Mouse (Mus musculus) thymus, postnatal 0 days (tissue): ENCODE results near the gene Mef2a. TPM values are rescaled to one million over a fixed set of nuclear protein-coding genes. Genes with fewer than 3 reads are reported as not detected.

Experiments
- DNase-seq: peaks from one replicate; pipeline ENCODE4 v3.0.0-alpha.2; 2015; ENCODE audit warnings: low spot score
- polyA plus RNA-seq: library from polyadenylated mRNA; unstranded; fragments of >200 nt; fragmentation: Nextera tagmentation; extraction: Ambion mirVana; gene quantifications from 2 replicates; pipeline ENCODE4 v1.2.1, GENCODE M21; 2015

The Mef2a gene
- polyA plus RNA-seq = 62.3 and 64.9 TPM in 2 replicates

- peak; percentile 95 for DNase-seq
These were observed at the start of gene Mef2a for GRCm38 (mm10) chr7:67372729-67373583. Gene Mef2a, minus strand, starts transcription at chr7:67372858.

GRCm38 (mm10) chr7:67421476-67422186 lies 49.0 kb upstream of the Mef2a start:
- DNase-seq = peak; percentile 83

- peak; percentile 90 for DNase-seq
These were observed 48.4 kb upstream of the Mef2a start for GRCm38 (mm10) chr7:67421088-67421475.

- DNase-seq = peak; percentile 72
These were observed 47.1 kb upstream of the Mef2a start for GRCm38 (mm10) chr7:67419591-67420314.

- DNase-seq = no peak
These were observed 45.5 kb upstream of the Mef2a start for GRCm38 (mm10) chr7:67418122-67418521.

GRCm38 (mm10) chr7:67414766-67415165 lies 42.1 kb upstream of the Mef2a start:
- DNase-seq = peak; percentile 26

GRCm38 (mm10) chr7:67412686-67413085 lies 40.0 kb upstream of the Mef2a start:
- peak; percentile 78 for DNase-seq

GRCm38 (mm10) chr7:67407019-67407418 lies 34.4 kb upstream of the Mef2a start:
- peak; percentile 51 for DNase-seq

GRCm38 (mm10) chr7:67404176-67404575 lies 31.5 kb upstream of the Mef2a start:
- no peak for DNase-seq

- DNase-seq = no peak
These were observed 29.7 kb upstream of the Mef2a start for GRCm38 (mm10) chr7:67402353-67402752.

GRCm38 (mm10) chr7:67401379-67401778 lies 28.7 kb upstream of the Mef2a start:
- DNase-seq = no peak

GRCm38 (mm10) chr7:67390760-67391159 lies 18.1 kb upstream of the Mef2a start:
- no peak for DNase-seq

GRCm38 (mm10) chr7:67390095-67390494 lies 17.4 kb upstream of the Mef2a start:
- DNase-seq = no peak

- DNase-seq = no peak
These were observed 12.5 kb upstream of the Mef2a start for GRCm38 (mm10) chr7:67384942-67385872.

- no peak for DNase-seq
These were observed 7.8 kb upstream of the Mef2a start for GRCm38 (mm10) chr7:67380174-67381129.

GRCm38 (mm10) chr7:67376796-67377195 lies 4.1 kb upstream of the Mef2a start:
- no peak for DNase-seq

- peak; percentile 26 for DNase-seq
These were observed 1.3 kb upstream of the Mef2a start for GRCm38 (mm10) chr7:67373975-67374374.

- no peak for DNase-seq
These were observed 914 bp upstream of the Mef2a start for GRCm38 (mm10) chr7:67373584-67373960.

- no peak for DNase-seq
These were observed 576 bp downstream of the Mef2a start for GRCm38 (mm10) chr7:67371891-67372672.
